Mouse (Mus musculus): ENCODE measurements around the gene Cby3. TPM values are rescaled to one million over a fixed set of nuclear protein-coding genes. Genes with fewer than 3 reads are reported as not detected.
"Not testable (repeated sequence)": the region's sequence is repeated elsewhere in the genome, so short reads cannot be mapped to it uniquely, and the experiment has no call there.

Cby3 gene
- polyA plus RNA-seq, 1 experiment from 2014 or later: 1.1 TPM

- no peak overlapping the region for H3K9ac ChIP-seq
- no peaks in the 10 kb centered on the region for H3K36me3 ChIP-seq
- no peaks in the 10 kb centered on the region for H3K4me1 ChIP-seq (replicated peaks)
- no peak overlapping the region for H3K27ac ChIP-seq (replicated peaks)
- no peak overlapping the region for H3K4me2 ChIP-seq
- no peaks in the 10 kb centered on the region for H3K27me3 ChIP-seq
- ATAC-seq (ENCODE audit: low FRiP score, low read depth): no peak
- WGBS: 84% methylated on average over 3 of the region's 3 CpGs
- H3K9me3 ChIP-seq: no peaks in the 10 kb centered on the region
- no peak overlapping the region for H3K4me3 ChIP-seq
Measured at GRCm38 (mm10) chr11:50333181-50333580, 21.1 kb upstream of the Cby3 start.

- Histone ChIP-seq H3K27me3 (no peaks in the 10 kb centered on the region), H3K4me3 (no peak overlapping the region), H3K27ac (replicated peaks) (no peak overlapping the region), H3K4me2 (no peak overlapping the region), H3K36me3 (no peaks in the 10 kb centered on the region), H3K4me1 (replicated peaks) (no peaks in the 10 kb centered on the region), H3K9ac (no peak overlapping the region), H3K9me3 (no peaks in the 10 kb centered on the region)
- ATAC-seq (ENCODE audit: low FRiP score, low read depth): no peak
- WGBS: 55% methylated on average over 1 of the region's 1 CpGs
Measured at GRCm38 (mm10) chr11:50336126-50336525, 18.1 kb upstream of the Cby3 start.

GRCm38 (mm10) chr11:50336891-50337290 is 17.4 kb upstream of the Cby3 start:
- Histone ChIP-seq H3K4me3 (no peak overlapping the region), H3K27me3 (no peaks in the 10 kb centered on the region), H3K9me3 (no peaks in the 10 kb centered on the region), H3K4me2 (no peak overlapping the region), H3K9ac (no peak overlapping the region), H3K4me1 (replicated peaks) (no peaks in the 10 kb centered on the region), H3K36me3 (no peaks in the 10 kb centered on the region), H3K27ac (replicated peaks) (no peak overlapping the region)
- ATAC-seq (ENCODE audit: low FRiP score, low read depth): no peak
- WGBS: 70% methylated on average over 4 of the region's 4 CpGs

GRCm38 (mm10) chr11:50345486-50345885 is 8.8 kb upstream of the Cby3 start:
- no peaks in the 10 kb centered on the region for H3K4me1 ChIP-seq (replicated peaks)
- no peaks in the 10 kb centered on the region for H3K9me3 ChIP-seq
- 77% methylated on average over 4 of the region's 4 CpGs for WGBS
- H3K9ac ChIP-seq: no peak overlapping the region
- H3K4me3 ChIP-seq: no peak overlapping the region
- H3K27ac ChIP-seq (replicated peaks): no peak overlapping the region
- no peaks in the 10 kb centered on the region for H3K36me3 ChIP-seq
- H3K27me3 ChIP-seq: no peaks in the 10 kb centered on the region
- no peak overlapping the region for H3K4me2 ChIP-seq
- ATAC-seq (ENCODE audit: low FRiP score, low read depth): no peak

GRCm38 (mm10) chr11:50346256-50347032 is 7.8 kb upstream of the Cby3 start:
- Histone ChIP-seq H3K27ac (replicated peaks) (no peak overlapping the region), H3K36me3 (no peaks in the 10 kb centered on the region), H3K4me1 (replicated peaks) (no peaks in the 10 kb centered on the region), H3K27me3 (no peaks in the 10 kb centered on the region), H3K9ac (no peak overlapping the region), H3K9me3 (no peaks in the 10 kb centered on the region), H3K4me3 (no peak overlapping the region), H3K4me2 (no peak overlapping the region)
- WGBS: 92% methylated on average over 9 of the region's 9 CpGs
- no peak for ATAC-seq (ENCODE audit: low FRiP score, low read depth)

GRCm38 (mm10) chr11:50352177-50352576 is 2.1 kb upstream of the Cby3 start:
- Histone ChIP-seq H3K4me3 (no peak overlapping the region), H3K9me3 (no peaks in the 10 kb centered on the region), H3K36me3 (no peaks in the 10 kb centered on the region), H3K27me3 (no peaks in the 10 kb centered on the region), H3K4me2 (no peak overlapping the region), H3K9ac (no peak overlapping the region), H3K27ac (replicated peaks) (no peak overlapping the region), H3K4me1 (replicated peaks) (no peaks in the 10 kb centered on the region)
- 92% methylated on average over 2 of the region's 2 CpGs for WGBS
- no peak for ATAC-seq (ENCODE audit: low FRiP score, low read depth)

GRCm38 (mm10) chr11:50354851-50355250 is 589 bp downstream of the Cby3 start:
- no peak overlapping the region for H3K4me3 ChIP-seq
- H3K4me1 ChIP-seq (replicated peaks): peaks cover 12% of the 10 kb centered on the region; the same call in 1 of the 2 replicates
- H3K27me3 ChIP-seq: no peaks in the 10 kb centered on the region
- 60% methylated on average over 3 of the region's 3 CpGs for WGBS
- no peak overlapping the region for H3K27ac ChIP-seq (replicated peaks)
- H3K4me2 ChIP-seq: no peak overlapping the region
- H3K9ac ChIP-seq: no peak overlapping the region
- H3K9me3 ChIP-seq: no peaks in the 10 kb centered on the region
- H3K36me3 ChIP-seq: no peaks in the 10 kb centered on the region
- no peak for ATAC-seq (ENCODE audit: low FRiP score, low read depth)

GRCm38 (mm10) chr11:50355395-50355794 is 1.1 kb downstream of the Cby3 start:
- Histone ChIP-seq H3K4me1 (replicated peaks) (peaks cover 12% of the 10 kb centered on the region; the same call in 1 of the 2 replicates), H3K27me3 (no peaks in the 10 kb centered on the region), H3K4me3 (no peak overlapping the region), H3K9me3 (no peaks in the 10 kb centered on the region), H3K4me2 (no peak overlapping the region), H3K9ac (no peak overlapping the region), H3K27ac (replicated peaks) (no peak overlapping the region), H3K36me3 (no peaks in the 10 kb centered on the region)
- 77% methylated on average over 1 of the region's 1 CpGs for WGBS
- ATAC-seq (ENCODE audit: low FRiP score, low read depth): no peak

GRCm38 (mm10) chr11:50358950-50359861 is 4.9 kb downstream of the Cby3 start:
- peak overlapping the region; percentile 74 for H3K9ac ChIP-seq
- peak overlapping the region; percentile 49 for H3K4me3 ChIP-seq
- peak overlapping the region; percentile 79 for H3K27ac ChIP-seq (replicated peaks)
- no peaks in the 10 kb centered on the region for H3K27me3 ChIP-seq
- peak overlapping the region; percentile 96 for H3K4me2 ChIP-seq
- peak; percentile 84 for ATAC-seq (ENCODE audit: low FRiP score, low read depth)
- WGBS: 2% methylated on average over 73 of the region's 74 CpGs
- H3K36me3 ChIP-seq: no peaks in the 10 kb centered on the region
- H3K4me1 ChIP-seq (replicated peaks): peaks cover 12% of the 10 kb centered on the region; the same call in 1 of the 2 replicates
- no peaks in the 10 kb centered on the region for H3K9me3 ChIP-seq

GRCm38 (mm10) chr11:50361282-50361681 is 7.0 kb downstream of the Cby3 start:
- not testable (repeated sequence) for H3K9ac ChIP-seq; H3K4me2 ChIP-seq; ATAC-seq (ENCODE audit: low FRiP score, low read depth); H3K9me3 ChIP-seq; H3K4me3 ChIP-seq; H3K36me3 ChIP-seq; H3K27me3 ChIP-seq; H3K27ac ChIP-seq (replicated peaks)
- peaks cover 12% of the 10 kb centered on the region; the same call in 1 of the 2 replicates for H3K4me1 ChIP-seq (replicated peaks)
- 93% methylated on average over 1 of the region's 1 CpGs for WGBS

- WGBS: 9% methylated on average over 4 of the region's 4 CpGs
- ATAC-seq (ENCODE audit: low FRiP score, low read depth): no peak
- no peaks in the 10 kb centered on the region for H3K27me3 ChIP-seq
- H3K4me1 ChIP-seq (replicated peaks): 0 out of 2 replicates have a peak, but pooled peaks cover 2% of the 10 kb centered on the region
- H3K9me3 ChIP-seq: no peaks in the 10 kb centered on the region
- no peaks in the 10 kb centered on the region for H3K36me3 ChIP-seq
- no peak overlapping the region for H3K27ac ChIP-seq (replicated peaks)
- H3K9ac ChIP-seq: no peak overlapping the region
- no peak overlapping the region for H3K4me2 ChIP-seq
- H3K4me3 ChIP-seq: no peak overlapping the region
Measured at GRCm38 (mm10) chr11:50364548-50364947, 10.3 kb downstream of the Cby3 start.

GRCm38 (mm10) chr11:50365322-50365721 is 11.1 kb downstream of the Cby3 start:
- H3K9ac ChIP-seq: no peak overlapping the region
- H3K27ac ChIP-seq (replicated peaks): no peak overlapping the region
- no peak for ATAC-seq (ENCODE audit: low FRiP score, low read depth)
- no peaks in the 10 kb centered on the region for H3K9me3 ChIP-seq
- no peak overlapping the region for H3K4me2 ChIP-seq
- no peak overlapping the region for H3K4me3 ChIP-seq
- H3K4me1 ChIP-seq (replicated peaks): peaks cover under 1% of the 10 kb centered on the region; the same call in 1 of the 2 replicates
- no peaks in the 10 kb centered on the region for H3K36me3 ChIP-seq
- H3K27me3 ChIP-seq: no peaks in the 10 kb centered on the region

Data from hindbrain, embryonic 15.5 days (tissue).